Mouse (Mus musculus) macrophage (primary cell): ENCODE results near the gene Fxyd2. TPM values are rescaled to one million over a fixed set of nuclear protein-coding genes. Genes with fewer than 3 reads are reported as not detected.
A peak's percentile ranks its signal among the peaks of the same experiment; 100 is the strongest.

Experiments used
- H3K27ac ChIP-seq: fragments of 350-480 bp; formaldehyde crosslinking; 2 replicates; pipeline ENCODE4 v1.9.0; 2021
- H3K36me3 ChIP-seq: fragments of 350-480 bp; formaldehyde crosslinking; 2 replicates; pipeline ENCODE4 v1.9.0; 2021; ENCODE audit errors: inconsistent target
- H3K4me3 ChIP-seq: fragments of 350-480 bp; formaldehyde crosslinking; 2 replicates; pipeline ENCODE4 v1.9.0; 2021; ENCODE audit errors: inconsistent target
- H3K79me2 ChIP-seq: fragments of 350-480 bp; formaldehyde crosslinking; 2 replicates; pipeline ENCODE4 v1.9.0; 2021; ENCODE audit errors: inconsistent target
- WGBS: methylation state at CpG from one replicate; pipeline ENCODE4 v1.1.7; 2026; ENCODE audit warnings: inconsistent platforms; ENCODE audit not compliant: missing documents; 5-methylcytosine and 5-hydroxymethylcytosine counted together
- polyA plus RNA-seq: library from polyadenylated mRNA; stranded (reverse); fragments of 250-400 nt; gene quantifications from 3 replicates; pipeline ENCODE4 v1.2.4, GENCODE M21; 2018; ENCODE audit warnings: inconsistent platforms

Fxyd2 gene
- polyA plus RNA-seq, 1 experiment from 2014 or later = 1.8 TPM

DNA sequence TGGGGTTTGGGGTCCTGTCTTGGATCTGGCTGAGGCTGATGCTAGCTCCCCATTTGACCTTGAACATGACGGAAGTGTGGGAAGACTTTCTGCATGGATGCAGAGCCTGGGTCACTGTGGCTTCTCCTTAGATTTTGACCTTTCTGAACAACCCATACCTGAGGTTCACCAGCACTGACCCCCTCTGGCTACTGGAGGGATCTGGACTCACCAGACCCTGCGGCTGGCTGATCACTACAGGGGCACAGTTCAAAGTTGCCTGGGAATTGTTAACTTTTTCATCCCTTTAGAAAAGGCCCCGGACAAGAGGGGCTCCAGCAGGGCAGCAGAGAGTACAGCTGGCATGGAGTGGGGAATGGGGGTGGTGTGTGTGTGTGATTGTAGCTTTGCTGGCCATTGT lies 7.3 kb downstream of the Fxyd2 start:
- H3K79me2 ChIP-seq = no peaks in the 10 kb centered on the region
- H3K36me3 ChIP-seq = no peaks in the 10 kb centered on the region
- H3K27ac ChIP-seq = no peak overlapping the region
- H3K4me3 ChIP-seq = no peak overlapping the region
- whole genome bisulfite sequencing = 100% methylated on average over 3 of the region's 3 CpGs

- H3K36me3 ChIP-seq = no peaks in the 10 kb centered on the region
- WGBS = 43% methylated on average over 31 of the region's 33 CpGs
- no peaks in the 10 kb centered on the region for H3K79me2 ChIP-seq
- H3K4me3 ChIP-seq = no peak overlapping the region
- H3K27ac ChIP-seq = no peak overlapping the region
Observed at GRCm38 (mm10) chr9:45407706-45408675, 8.5 kb downstream of the Fxyd2 start.

GRCm38 (mm10) chr9:45410193-45410592 lies 10.7 kb downstream of the Fxyd2 start:
- H3K27ac ChIP-seq = no peak overlapping the region
- H3K79me2 ChIP-seq = no peaks in the 10 kb centered on the region
- no peaks in the 10 kb centered on the region for H3K36me3 ChIP-seq
- H3K4me3 ChIP-seq = no peak overlapping the region
- WGBS = 82% methylated on average over 5 of the region's 5 CpGs

- no peak overlapping the region for H3K4me3 ChIP-seq
- H3K36me3 ChIP-seq = no peaks in the 10 kb centered on the region
- 90% methylated on average over 2 of the region's 2 CpGs for WGBS
- H3K27ac ChIP-seq = no peak overlapping the region
- H3K79me2 ChIP-seq = no peaks in the 10 kb centered on the region
Observed at GRCm38 (mm10) chr9:45410614-45411013, 11.1 kb downstream of the Fxyd2 start.

DNA sequence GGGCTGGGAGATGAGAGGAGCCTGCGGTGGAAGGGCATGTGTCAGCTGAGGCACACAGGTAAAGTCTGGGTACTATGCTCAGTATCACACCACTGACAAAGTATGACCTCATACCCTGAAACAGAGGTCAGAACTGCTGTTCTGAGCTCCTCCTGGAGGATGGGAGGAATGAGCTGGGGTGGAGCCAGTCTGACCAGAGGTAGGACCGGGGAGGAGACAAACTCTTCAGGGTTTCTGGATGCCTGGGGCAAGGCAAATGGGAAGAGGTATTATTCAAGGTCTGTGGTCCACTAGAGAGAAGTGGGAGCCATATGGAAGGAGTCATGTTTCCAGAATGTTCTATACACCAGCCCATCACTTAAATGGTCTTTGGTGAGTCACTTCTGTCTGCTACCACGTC lies 11.6 kb downstream of the Fxyd2 start:
- Histone ChIP-seq H3K4me3 (no peak overlapping the region), H3K27ac (no peak overlapping the region), H3K79me2 (no peaks in the 10 kb centered on the region), H3K36me3 (no peaks in the 10 kb centered on the region)
- 83% methylated on average over 3 of the region's 3 CpGs for WGBS

- H3K27ac ChIP-seq = no peak overlapping the region
- H3K79me2 ChIP-seq = no peaks in the 10 kb centered on the region
- H3K36me3 ChIP-seq = no peaks in the 10 kb centered on the region
- WGBS = 12% methylated on average over 7 of the region's 7 CpGs
- no peak overlapping the region for H3K4me3 ChIP-seq
Observed at GRCm38 (mm10) chr9:45411803-45412202, 12.3 kb downstream of the Fxyd2 start.

DNA sequence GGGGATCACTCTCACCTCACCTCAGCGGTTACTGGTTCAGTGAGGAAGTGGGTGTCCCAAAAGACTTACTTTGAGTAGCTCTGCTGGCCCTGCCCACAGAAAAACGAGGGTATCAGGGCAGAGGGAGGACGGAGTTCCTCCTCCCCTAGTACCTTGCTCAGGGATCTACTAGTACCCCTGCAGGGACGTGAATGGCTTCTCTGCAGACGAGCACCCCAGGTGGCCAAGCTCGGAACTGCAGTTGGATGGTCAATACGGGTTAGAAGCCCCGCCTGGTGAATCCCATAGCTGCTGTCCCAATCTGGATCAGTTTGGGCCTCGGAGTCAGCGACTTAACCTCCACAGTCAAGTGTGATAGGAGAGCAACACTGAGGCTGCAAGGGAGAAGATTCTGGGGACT lies 12.8 kb downstream of the Fxyd2 start:
- Histone ChIP-seq H3K36me3 (no peaks in the 10 kb centered on the region), H3K4me3 (no peak overlapping the region), H3K79me2 (no peaks in the 10 kb centered on the region), H3K27ac (no peak overlapping the region)
- WGBS = 8% methylated on average over 10 of the region's 10 CpGs

DNA sequence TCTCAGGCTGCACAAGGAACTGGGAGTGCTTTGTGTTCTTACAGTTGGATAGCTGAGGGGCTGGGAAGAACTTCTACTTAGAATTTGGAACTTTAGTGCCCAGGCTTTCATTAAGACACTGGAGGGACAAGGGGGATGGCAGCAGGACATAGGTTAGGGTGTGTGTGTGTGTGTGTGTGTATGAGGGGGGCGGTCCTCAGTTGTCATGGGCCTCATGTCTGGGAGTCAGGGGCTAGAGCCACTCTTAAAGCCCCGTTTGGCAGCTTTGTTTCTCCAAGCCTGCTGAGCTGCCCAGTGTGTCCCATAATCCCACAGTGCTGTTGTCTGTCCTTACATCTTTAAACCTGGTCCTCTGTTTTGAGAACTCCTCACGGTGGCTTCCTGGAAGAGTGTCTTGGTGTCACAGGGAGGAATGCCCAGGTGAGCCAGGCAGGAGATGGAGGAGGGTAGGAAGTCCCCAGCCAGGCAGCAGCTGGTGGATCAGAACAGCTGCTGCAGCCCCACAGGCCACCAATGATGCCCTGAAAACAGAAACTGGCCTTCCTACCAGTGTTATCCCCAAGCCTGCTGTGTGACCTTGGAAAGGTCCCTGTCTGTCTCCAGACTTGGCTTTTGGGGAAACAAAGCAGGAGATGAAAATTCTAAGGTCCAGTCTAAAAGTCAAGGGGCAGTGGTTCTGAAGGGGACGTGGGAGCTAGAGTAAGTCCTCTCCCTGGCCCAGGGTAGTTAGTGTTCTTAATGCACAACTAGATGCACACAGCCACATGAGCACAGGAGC lies 13.4 kb downstream of the Fxyd2 start:
- no peaks in the 10 kb centered on the region for H3K79me2 ChIP-seq
- H3K4me3 ChIP-seq = no peak overlapping the region
- H3K36me3 ChIP-seq = no peaks in the 10 kb centered on the region
- no peak overlapping the region for H3K27ac ChIP-seq
- 91% methylated on average over 4 of the region's 4 CpGs for WGBS

- whole genome bisulfite sequencing = 74% methylated on average over 5 of the region's 5 CpGs
- Histone ChIP-seq H3K4me3 (no peak overlapping the region), H3K36me3 (no peaks in the 10 kb centered on the region), H3K27ac (no peak overlapping the region), H3K79me2 (no peaks in the 10 kb centered on the region)
Observed at GRCm38 (mm10) chr9:45413478-45414140, 14.1 kb downstream of the Fxyd2 start.

GRCm38 (mm10) chr9:45415912-45416311 lies 16.4 kb downstream of the Fxyd2 start:
- Histone ChIP-seq H3K27ac (no peak overlapping the region), H3K4me3 (no peak overlapping the region), H3K79me2 (no peaks in the 10 kb centered on the region), H3K36me3 (no peaks in the 10 kb centered on the region)
- WGBS = 73% methylated on average over 4 of the region's 4 CpGs

GRCm38 (mm10) chr9:45417245-45417644 lies 17.8 kb downstream of the Fxyd2 start:
- 4% methylated on average over 8 of the region's 8 CpGs for WGBS
- no peaks in the 10 kb centered on the region for H3K36me3 ChIP-seq
- H3K4me3 ChIP-seq = peak overlapping the region; percentile 22
- no peaks in the 10 kb centered on the region for H3K79me2 ChIP-seq
- H3K27ac ChIP-seq = no peak overlapping the region

DNA sequence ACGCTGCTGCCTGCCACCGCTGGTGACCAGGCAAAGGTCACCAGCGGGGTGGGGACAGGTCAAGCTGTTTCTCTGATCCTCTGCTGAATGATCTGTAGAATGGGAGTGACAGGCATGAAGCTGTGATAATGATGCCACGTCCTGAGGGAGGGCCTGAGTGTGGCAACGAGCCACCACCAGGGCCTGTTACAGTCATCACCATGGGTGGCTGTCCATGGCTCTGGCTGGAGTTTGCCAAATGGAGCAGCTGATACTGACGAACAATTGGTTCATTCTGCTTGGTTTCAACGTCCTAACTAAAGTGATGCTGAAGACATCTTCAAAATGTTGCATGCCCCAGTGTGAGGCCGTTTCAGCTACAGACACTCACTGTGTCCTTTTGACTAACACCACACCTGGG lies 18.8 kb downstream of the Fxyd2 start:
- no peak overlapping the region for H3K4me3 ChIP-seq
- H3K27ac ChIP-seq = no peak overlapping the region
- no peaks in the 10 kb centered on the region for H3K79me2 ChIP-seq
- H3K36me3 ChIP-seq = no peaks in the 10 kb centered on the region
- WGBS = 91% methylated on average over 8 of the region's 8 CpGs

- Histone ChIP-seq H3K27ac (no peak overlapping the region), H3K4me3 (no peak overlapping the region), H3K79me2 (no peaks in the 10 kb centered on the region), H3K36me3 (no peaks in the 10 kb centered on the region)
- WGBS = 79% methylated on average over 8 of the region's 8 CpGs
Observed at GRCm38 (mm10) chr9:45421209-45421608, 21.7 kb downstream of the Fxyd2 start.

GRCm38 (mm10) chr9:45422761-45423298 lies 23.4 kb downstream of the Fxyd2 start:
- no peak overlapping the region for H3K27ac ChIP-seq
- WGBS = 84% methylated on average over 7 of the region's 7 CpGs
- no peaks in the 10 kb centered on the region for H3K36me3 ChIP-seq
- no peaks in the 10 kb centered on the region for H3K79me2 ChIP-seq
- no peak overlapping the region for H3K4me3 ChIP-seq
